Mouse (Mus musculus) v-Abl transformed pro-B cells (cell line): ENCODE measurements around the gene Kctd10.

Source experiments
- in situ Hi-C, 2 experiments: fragments of 400-800 bp; cut with MboI; formaldehyde crosslinking; loops; one replicate each; pipeline ENCODE4 v1.15.1; 2025; ENCODE audit not compliant: unreplicated experiment in 2 of 2

The Kctd10 gene

DNA sequence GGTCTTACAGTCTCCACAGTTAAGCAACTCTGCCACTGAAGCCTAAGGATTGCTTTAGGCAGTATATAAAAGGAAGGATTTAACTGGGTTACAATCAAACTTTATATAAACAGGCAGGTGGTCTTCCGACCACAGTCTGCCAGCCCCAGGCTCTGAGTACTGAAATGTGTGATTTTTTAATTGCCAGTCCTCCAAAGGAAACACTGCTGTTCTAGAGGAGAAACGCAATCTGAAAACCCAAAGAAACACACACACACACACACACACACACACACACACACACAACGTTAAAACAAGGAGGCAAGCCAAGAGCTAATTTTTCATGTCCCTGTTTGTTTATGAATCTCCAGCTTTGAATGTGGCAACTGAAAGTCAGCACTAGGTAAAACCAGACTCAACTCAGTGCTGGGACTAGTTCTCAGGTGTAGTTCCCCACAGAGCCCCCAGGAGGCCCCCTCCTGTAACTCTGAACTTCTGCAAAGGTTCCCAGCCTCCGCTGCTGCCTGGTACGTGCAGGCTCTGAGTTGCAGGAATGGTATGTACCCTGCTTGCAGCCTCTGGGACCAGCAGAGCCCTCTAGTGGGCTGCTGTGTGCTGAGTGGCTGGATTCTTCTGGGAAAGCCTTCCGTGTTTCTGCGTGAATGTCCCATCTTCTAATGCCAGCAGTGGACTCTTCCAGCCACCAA lies 23.9 kb downstream of the Kctd10 start:
- in situ Hi-C loops = no loop called here

DNA sequence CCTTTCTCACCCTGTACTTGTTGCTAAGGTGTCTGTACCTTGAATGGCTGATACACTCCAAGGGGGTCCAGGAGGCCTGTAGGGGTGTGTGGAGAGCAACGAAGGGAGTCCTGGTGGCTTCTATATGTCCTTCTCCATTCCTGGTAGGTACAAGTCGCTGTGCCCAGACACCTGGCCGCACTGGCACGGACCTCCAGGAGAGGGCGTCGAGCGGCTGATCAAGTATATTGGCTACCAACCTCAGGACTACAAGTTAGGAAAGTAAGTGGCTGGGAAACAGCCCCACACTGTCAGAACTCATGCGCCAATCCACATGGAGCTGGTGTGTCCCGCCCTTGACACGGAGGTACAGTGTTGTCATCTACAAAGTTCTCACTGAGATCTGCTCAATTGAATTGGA lies 28.8 kb downstream of the Kctd10 start:
- in situ Hi-C loops = no loop called here

DNA sequence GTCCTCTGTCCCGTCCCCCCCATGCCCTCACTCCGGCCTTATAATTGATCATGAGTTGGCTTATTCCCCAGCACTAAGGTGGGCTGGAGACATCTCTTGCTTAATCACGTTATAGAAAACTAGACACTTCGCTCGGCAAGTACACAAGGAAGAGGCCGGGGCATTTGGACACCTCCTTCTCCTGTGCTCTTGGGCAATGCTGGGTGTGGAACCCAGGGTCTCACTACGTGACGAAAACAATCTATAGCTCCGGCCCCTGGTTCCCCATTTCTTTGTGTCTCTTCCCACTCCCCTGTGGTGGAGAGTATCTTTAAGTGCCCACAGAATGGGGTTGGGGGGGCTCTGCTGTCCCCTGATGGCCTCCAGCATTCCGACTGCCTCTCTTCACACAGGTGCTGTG lies 33.3 kb downstream of the Kctd10 start:
- in situ Hi-C loops = no loop called here

DNA sequence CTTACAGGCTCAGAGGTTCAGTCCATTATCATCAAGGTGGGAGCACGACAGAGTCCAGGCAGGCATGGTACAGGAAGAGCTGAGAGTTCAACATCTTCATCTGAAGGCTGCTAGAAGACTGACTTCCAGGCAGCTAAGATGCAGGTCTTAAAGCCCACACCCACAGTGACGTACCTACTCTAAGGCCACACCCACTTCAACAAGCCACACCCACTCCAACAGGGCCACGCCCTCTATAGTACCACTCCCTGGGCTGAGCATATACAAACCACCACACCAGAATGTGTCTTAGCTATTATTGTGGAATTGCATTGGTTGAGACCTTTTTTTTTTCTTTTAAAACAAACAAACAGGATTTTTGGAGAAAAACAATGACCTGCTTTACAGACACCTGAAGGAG lies 34.8 kb downstream of the Kctd10 start:
- in situ Hi-C loops = no loop called here

DNA sequence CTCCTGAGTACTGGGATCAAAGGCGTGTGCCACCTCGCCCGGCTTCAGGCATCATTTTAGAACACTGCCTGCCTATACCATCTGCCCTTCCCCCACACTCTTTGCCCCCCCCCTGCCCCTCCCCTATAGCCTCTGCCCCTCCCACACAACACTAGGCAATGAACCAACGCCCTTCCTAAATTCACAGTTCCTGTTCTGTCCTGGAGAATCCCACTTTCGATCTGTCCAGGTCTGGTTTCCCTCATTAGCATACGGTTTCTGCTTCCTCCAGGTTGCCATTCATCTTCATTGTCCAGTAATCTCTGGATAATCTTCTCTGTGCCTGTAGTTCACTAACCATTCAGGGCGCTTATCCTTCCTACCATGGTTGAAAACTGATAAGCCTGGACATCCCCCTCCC lies 36.7 kb downstream of the Kctd10 start:
- in situ Hi-C loops = no loop called here

DNA sequence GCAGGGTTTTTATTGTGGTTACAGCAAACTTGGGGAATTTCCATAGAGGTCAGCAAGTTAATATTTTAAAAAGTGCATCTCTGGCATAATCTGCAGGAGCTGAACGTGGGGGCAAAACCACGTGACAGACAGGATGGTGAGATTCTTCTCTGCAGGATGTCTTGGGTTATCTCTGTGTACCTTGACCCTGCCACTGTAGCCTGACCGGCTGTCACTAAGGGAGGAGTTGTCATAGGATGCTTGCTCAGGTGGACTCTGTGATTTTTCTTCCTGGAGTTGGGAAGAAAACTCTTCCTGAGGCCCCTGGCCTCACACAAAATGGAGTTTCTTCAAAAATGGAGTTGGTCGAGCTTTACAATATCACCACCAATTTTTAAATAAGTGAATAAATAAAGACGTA lies 37.3 kb downstream of the Kctd10 start:
- in situ Hi-C loops = no loop called here

DNA sequence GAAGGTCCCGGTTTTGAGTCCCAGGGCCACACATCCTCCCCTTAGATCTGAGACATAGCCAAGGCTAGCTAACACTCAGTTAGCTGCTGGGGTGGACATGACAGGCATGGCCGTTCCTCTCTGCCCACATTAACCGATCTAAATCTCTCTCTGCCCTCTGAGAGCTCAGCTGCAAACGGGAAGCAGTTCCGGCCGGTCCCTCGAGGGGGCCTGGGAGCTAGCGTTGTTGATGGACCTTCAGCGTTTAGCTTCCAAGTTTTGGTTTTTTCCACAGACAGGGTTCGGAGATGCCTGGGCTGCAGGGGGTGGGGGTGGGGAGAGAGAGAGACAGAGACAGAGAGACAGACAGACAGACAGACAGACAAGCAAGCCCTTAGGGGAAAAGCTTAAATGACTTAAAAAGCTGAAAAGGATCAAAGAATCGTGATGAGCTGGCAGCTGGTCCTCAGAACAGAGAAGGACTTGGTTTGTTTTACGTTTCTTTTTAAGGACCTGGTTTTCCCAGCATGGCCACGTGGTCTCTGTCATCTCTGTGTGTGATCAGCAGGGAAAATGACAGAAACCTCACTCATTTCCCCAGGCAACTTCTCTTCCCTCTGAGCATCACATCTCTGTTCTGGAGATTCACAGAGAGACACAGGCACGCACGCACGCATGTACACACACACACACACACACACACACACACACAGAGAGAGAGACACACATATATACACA lies 56.4 kb downstream of the Kctd10 start:
- in situ Hi-C loops = loop anchor here in 1 of 2 experiments (25.0 kb wide), 1 partner anchor 462 kb away; no protein-coding TSS in a partner anchor

DNA sequence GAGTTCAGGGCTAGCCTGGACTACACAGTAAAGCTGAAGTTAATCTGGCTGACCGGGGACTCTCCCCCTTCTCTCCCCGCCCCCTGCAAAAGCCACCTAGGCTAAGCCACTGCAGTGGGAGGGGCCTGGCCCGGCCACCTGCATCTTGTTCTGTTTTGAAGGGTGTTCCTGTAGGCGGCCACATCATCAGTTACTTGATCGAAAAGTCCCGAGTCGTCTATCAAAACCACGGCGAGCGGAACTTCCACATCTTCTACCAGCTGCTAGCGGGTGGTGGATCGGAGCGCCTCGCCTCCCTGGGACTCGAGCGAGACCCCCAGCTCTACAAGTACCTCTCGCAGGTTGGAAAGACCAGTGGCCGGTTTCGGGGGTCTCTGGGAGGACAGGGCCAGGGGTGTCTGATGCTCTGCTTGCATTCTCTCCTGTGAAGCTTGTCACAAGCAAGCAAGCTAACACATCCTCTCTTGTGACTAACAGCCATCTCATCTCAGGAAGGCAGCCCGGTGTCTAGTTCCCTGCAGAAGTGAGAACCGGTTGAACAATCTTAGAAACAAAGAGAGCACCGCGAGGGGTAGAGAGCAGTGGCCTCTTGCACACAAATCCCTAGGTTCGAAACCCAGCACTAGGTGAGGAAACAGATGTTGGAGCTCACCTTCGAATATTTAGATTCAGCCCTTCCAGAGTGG lies 57.1 kb downstream of the Kctd10 start:
- in situ Hi-C loops = loop anchor here in 1 of 2 experiments (25.0 kb wide), 1 partner anchor 461 kb away; no protein-coding TSS in a partner anchor
